Mouse (Mus musculus) intestine, embryonic 16.5 days (tissue): Measurements from ENCODE around the gene Grb10. TPM values are rescaled to one million over a fixed set of nuclear protein-coding genes. Genes with fewer than 3 reads are reported as not detected.
A peak's percentile ranks its signal among the peaks of the same experiment; 100 is the strongest.

Experiments
- ATAC-seq: fragments of 200-750 bp; cut with Nextera tagmentation; 2 replicates; pipeline ENCODE4 v1.8.0; 2017; ENCODE audit warnings: moderate TSS enrichment, moderate library complexity
- H3K27ac ChIP-seq: fragments of 300-500 bp; sonication (generic); 2 replicates; pipeline ENCODE4 v1.5.1; 2014; ENCODE audit warnings: mild to moderate bottlenecking, low read length
- H3K27me3 ChIP-seq: fragments of 300-500 bp; sonication (generic); replicated peaks from 2 replicates; pipeline ENCODE4 v1.6.1; 2014; ENCODE audit warnings: low read length, control low read depth, mixed read lengths; ENCODE audit not compliant: control insufficient read depth, insufficient read depth
- H3K36me3 ChIP-seq: fragments of 300-500 bp; sonication (generic); 2 replicates; pipeline ENCODE4 v1.6.1; 2014; ENCODE audit warnings: low read length, control low read depth; ENCODE audit not compliant: control insufficient read depth, insufficient read depth
- H3K4me1 ChIP-seq: fragments of 300-500 bp; sonication (generic); 2 replicates; pipeline ENCODE4 v1.6.1; 2014; ENCODE audit warnings: low read length, control low read depth, mixed read lengths; ENCODE audit not compliant: control insufficient read depth, insufficient read depth
- H3K4me2 ChIP-seq: fragments of 300-500 bp; sonication (generic); 2 replicates; pipeline ENCODE4 v1.6.1; 2014; ENCODE audit warnings: low read depth, low read length, control low read depth
- H3K4me3 ChIP-seq: fragments of 300-500 bp; sonication (generic); 2 replicates; pipeline ENCODE4 v1.5.1; 2014; ENCODE audit warnings: mild to moderate bottlenecking, low read length
- H3K9ac ChIP-seq: fragments of 300-500 bp; sonication (generic); 2 replicates; pipeline ENCODE4 v1.6.1; 2014; ENCODE audit warnings: low read depth, low read length
- H3K9me3 ChIP-seq: fragments of 300-500 bp; sonication (generic); 2 replicates; pipeline ENCODE4 v1.6.1; 2016; ENCODE audit warnings: low read length, control low read depth; ENCODE audit not compliant: control insufficient read depth
- WGBS: fragments of 180-500 bp; shearing (Covaris S2); extraction: QIAGEN DNeasy Blood & Tissue Kit; methylation state at CpG from one replicate; pipeline ENCODE4 v1.1.7; 2014; 5-methylcytosine and 5-hydroxymethylcytosine counted together
- polyA plus RNA-seq: library from polyadenylated mRNA; unstranded; fragments of >200 nt; fragmentation: Nextera tagmentation; extraction: Ambion mirVana; gene quantifications from 2 replicates; pipeline ENCODE4 v1.2.1, GENCODE M21; 2015

The Grb10 gene
- 237 and 238 TPM in 2 replicates for polyA plus RNA-seq

- H3K27ac ChIP-seq = peak within 1 kb of the TSS; percentile 79
- H3K4me1 ChIP-seq = peaks cover 4% of the 10 kb centered on the region; the same call in 1 of the 2 replicates
- peak within 1 kb of the TSS; percentile 65 for H3K4me3 ChIP-seq
- 35% methylated on average over 10 of the region's 10 CpGs for WGBS
- ATAC-seq = no peak
- peak within 1 kb of the TSS; percentile 85 for H3K9ac ChIP-seq
- peaks cover 43% of the 10 kb centered on the region for H3K27me3 ChIP-seq
- no peaks in the 10 kb centered on the region for H3K36me3 ChIP-seq
- H3K4me2 ChIP-seq = peak within 1 kb of the TSS; percentile 50
- no peaks in the 10 kb centered on the region for H3K9me3 ChIP-seq
These were observed at the start of gene Grb10 for GRCm38 (mm10) chr11:12038470-12038985. Grb10 (minus strand) TSS chr11:12038683.

GRCm38 (mm10) chr11:12081638-12082037 lies 43.2 kb upstream of the Grb10 start:
- Histone ChIP-seq H3K4me1 (no peaks in the 10 kb centered on the region), H3K9me3 (no peaks in the 10 kb centered on the region), H3K36me3 (no peaks in the 10 kb centered on the region), H3K27ac (no peak overlapping the region), H3K4me3 (no peak overlapping the region), H3K9ac (no peak overlapping the region), H3K4me2 (no peak overlapping the region), H3K27me3 (no peaks in the 10 kb centered on the region)
- 85% methylated on average over 3 of the region's 3 CpGs for WGBS
- no peak for ATAC-seq

- Histone ChIP-seq H3K27ac (no peak overlapping the region), H3K4me3 (no peak overlapping the region), H3K27me3 (no peaks in the 10 kb centered on the region), H3K4me2 (no peak overlapping the region), H3K36me3 (no peaks in the 10 kb centered on the region), H3K9me3 (no peaks in the 10 kb centered on the region), H3K4me1 (no peaks in the 10 kb centered on the region), H3K9ac (no peak overlapping the region)
- 78% methylated on average over 2 of the region's 2 CpGs for WGBS
- ATAC-seq = no peak
These were observed 40.7 kb upstream of the Grb10 start for GRCm38 (mm10) chr11:12079231-12079630.

GRCm38 (mm10) chr11:12075449-12075848 lies 37.0 kb upstream of the Grb10 start:
- H3K9me3 ChIP-seq = no peaks in the 10 kb centered on the region
- H3K4me3 ChIP-seq = no peak overlapping the region
- no peaks in the 10 kb centered on the region for H3K36me3 ChIP-seq
- no peaks in the 10 kb centered on the region for H3K27me3 ChIP-seq
- no peak overlapping the region for H3K9ac ChIP-seq
- 100% methylated on average over 1 of the region's 1 CpGs for WGBS
- ATAC-seq = no peak
- H3K27ac ChIP-seq = no peak overlapping the region
- H3K4me2 ChIP-seq = no peak overlapping the region
- H3K4me1 ChIP-seq = no peaks in the 10 kb centered on the region

GRCm38 (mm10) chr11:12073394-12074226 lies 35.1 kb upstream of the Grb10 start:
- WGBS = 87% methylated on average over 6 of the region's 6 CpGs
- no peak for ATAC-seq
- Histone ChIP-seq H3K9me3 (no peaks in the 10 kb centered on the region), H3K4me1 (no peaks in the 10 kb centered on the region), H3K27me3 (0 out of 2 replicates have a peak, but pooled peaks cover 2% of the 10 kb centered on the region), H3K27ac (no peak overlapping the region), H3K4me2 (no peak overlapping the region), H3K9ac (no peak overlapping the region), H3K36me3 (no peaks in the 10 kb centered on the region), H3K4me3 (no peak overlapping the region)

GRCm38 (mm10) chr11:12072322-12072721 lies 33.8 kb upstream of the Grb10 start:
- Histone ChIP-seq H3K27me3 (0 out of 2 replicates have a peak, but pooled peaks cover 2% of the 10 kb centered on the region), H3K4me3 (no peak overlapping the region), H3K4me1 (no peaks in the 10 kb centered on the region), H3K36me3 (no peaks in the 10 kb centered on the region), H3K27ac (no peak overlapping the region), H3K4me2 (no peak overlapping the region), H3K9me3 (no peaks in the 10 kb centered on the region), H3K9ac (no peak overlapping the region)
- no peak for ATAC-seq
- WGBS = 78% methylated on average over 3 of the region's 3 CpGs

GRCm38 (mm10) chr11:12059005-12059404 lies 20.5 kb upstream of the Grb10 start:
- H3K9ac ChIP-seq = no peak overlapping the region
- no peak overlapping the region for H3K27ac ChIP-seq
- H3K36me3 ChIP-seq = no peaks in the 10 kb centered on the region
- no peaks in the 10 kb centered on the region for H3K9me3 ChIP-seq
- H3K4me3 ChIP-seq = no peak overlapping the region
- no peak overlapping the region for H3K4me2 ChIP-seq
- H3K4me1 ChIP-seq = no peaks in the 10 kb centered on the region
- H3K27me3 ChIP-seq = no peaks in the 10 kb centered on the region
- no peak for ATAC-seq
- WGBS = 77% methylated on average over 4 of the region's 4 CpGs

GRCm38 (mm10) chr11:12048547-12049327 lies 10.3 kb upstream of the Grb10 start:
- Histone ChIP-seq H3K4me3 (no peak overlapping the region), H3K27me3 (no peaks in the 10 kb centered on the region), H3K4me2 (no peak overlapping the region), H3K36me3 (no peaks in the 10 kb centered on the region), H3K9ac (no peak overlapping the region), H3K27ac (no peak overlapping the region), H3K9me3 (no peaks in the 10 kb centered on the region), H3K4me1 (no peaks in the 10 kb centered on the region)
- ATAC-seq = no peak
- WGBS = 63% methylated on average over 2 of the region's 2 CpGs

GRCm38 (mm10) chr11:12048135-12048534 lies 9.7 kb upstream of the Grb10 start:
- ATAC-seq = no peak
- Histone ChIP-seq H3K9me3 (no peaks in the 10 kb centered on the region), H3K4me1 (no peaks in the 10 kb centered on the region), H3K27me3 (0 out of 2 replicates have a peak, but pooled peaks cover 3% of the 10 kb centered on the region), H3K27ac (no peak overlapping the region), H3K4me2 (no peak overlapping the region), H3K36me3 (no peaks in the 10 kb centered on the region), H3K9ac (no peak overlapping the region), H3K4me3 (no peak overlapping the region)
- WGBS = 64% methylated on average over 1 of the region's 1 CpGs
